Mouse (Mus musculus): ENCODE results near the gene Cel.
A peak's percentile ranks its signal among the peaks of the same experiment; 100 is the strongest.

- peak; percentile 99 for TF ChIP-seq CTCF (IDR thresholded peaks at IDR 0.05; ENCODE audit: low read depth)
- TF ChIP-seq EP300 (IDR thresholded peaks at IDR 0.05; ENCODE audit: low read depth): no peak
These were observed 15.7 kb downstream of the Cel start for GRCm38 (mm10) chr2:28547237-28548172.
